Mouse (Mus musculus) CH12.LX (cell line): ENCODE data around the gene Thbs1. TPM values are rescaled to one million over a fixed set of nuclear protein-coding genes. Genes with fewer than 3 reads are reported as not detected.
"Not testable (repeated sequence)": the region's sequence is repeated elsewhere in the genome, so short reads cannot be mapped to it uniquely, and the experiment has no call there.

ENCODE experiments used
- DNase-seq: peaks from one replicate; pipeline ENCODE4 v3.0.0-alpha.2; 2013; ENCODE audit errors: extremely low read depth
- H3K27ac ChIP-seq: 2 replicates; pipeline ENCODE4 v1.5.1; 2012; ENCODE audit warnings: low read depth, mild to moderate bottlenecking, control low read depth, moderate library complexity; ENCODE audit not compliant: insufficient read depth
- H3K27me3 ChIP-seq: replicated peaks from 2 replicates; pipeline ENCODE3; 2012; ENCODE audit warnings: inconsistent platforms
- H3K36me3 ChIP-seq, 2 experiments: replicated peaks in 1 of 2; 2 replicates each; pipeline versions ENCODE3 to v1.6.1; 2012; ENCODE audit warnings: inconsistent platforms in 1 of 2, low read length in 1 of 2, mild to moderate bottlenecking in 1 of 2, mixed read lengths in 1 of 2, moderate library complexity in 1 of 2; ENCODE audit not compliant: control insufficient read depth in 1 of 2, insufficient read depth in 1 of 2
- H3K4me1 ChIP-seq, 2 experiments: 2 replicates each; pipeline ENCODE4 v1.6.1; 2012; ENCODE audit warnings: inconsistent platforms in 1 of 2, moderate library complexity in 1 of 2; ENCODE audit not compliant: insufficient read depth in 2 of 2, control insufficient read depth in 1 of 2
- H3K4me2 ChIP-seq: 2 replicates; pipeline ENCODE4 v1.6.1; 2012; ENCODE audit warnings: low read depth, mild to moderate bottlenecking, control low read depth; ENCODE audit not compliant: poor library complexity, insufficient read depth, severe bottlenecking
- H3K4me3 ChIP-seq, 3 experiments: fragments of 150-350 bp in 1 of 3; sonication (generic) in 1 of 3; replicated peaks in 1 of 3; 2 replicates each; pipeline versions ENCODE3 to v1.5.1; 2011 to 2012; ENCODE audit warnings: low read depth in 2 of 3, low read length in 2 of 3, mild to moderate bottlenecking in 2 of 3, moderate library complexity in 2 of 3, control low read depth in 1 of 3, improper control_type of control experiment in 1 of 3, inconsistent platforms in 1 of 3, mixed read lengths in 1 of 3; ENCODE audit not compliant: poor library complexity in 1 of 3
- H3K79me2 ChIP-seq: replicated peaks from 2 replicates; pipeline ENCODE4 v1.6.1; 2012; ENCODE audit warnings: mild to moderate bottlenecking, moderate library complexity; ENCODE audit not compliant: control insufficient read depth, poor library complexity, insufficient read depth, severe bottlenecking; ENCODE audit errors: extremely low read depth
- H3K9ac ChIP-seq: 2 replicates; pipeline ENCODE4 v1.6.1; 2012; ENCODE audit warnings: low read depth, mild to moderate bottlenecking, control low read depth, moderate library complexity; ENCODE audit not compliant: insufficient read depth
- H3K9me3 ChIP-seq: replicated peaks from 2 replicates; pipeline ENCODE3; 2012; ENCODE audit warnings: low read length, inconsistent platforms, mixed read lengths
- CHD1 ChIP-seq: IDR thresholded peaks from 2 replicates; pipeline ENCODE4 v1.6.1; 2012; ENCODE audit warnings: low read depth, low read length, improper control_type of control experiment, inconsistent platforms
- CHD2 ChIP-seq: IDR thresholded peaks from 2 replicates; pipeline ENCODE4 v1.6.1; 2011; ENCODE audit warnings: low read length, improper control_type of control experiment
- CTCF ChIP-seq, 2 experiments: IDR thresholded peaks in 1 of 2; conservative IDR thresholded peaks in 1 of 2; 2 replicates each; pipeline ENCODE4 v1.5.1; 2011 to 2012; ENCODE audit warnings: low read depth in 2 of 2, low read length in 2 of 2, improper control_type of control experiment in 1 of 2, inconsistent platforms in 1 of 2, mild to moderate bottlenecking in 1 of 2, moderate library complexity in 1 of 2
- E2F4 ChIP-seq: IDR thresholded peaks from 2 replicates; pipeline ENCODE4 v1.6.1; 2011; ENCODE audit warnings: low read depth, low read length, improper control_type of control experiment; ENCODE audit not compliant: insufficient replicate concordance
- GABPA ChIP-seq: IDR thresholded peaks from 2 replicates; pipeline ENCODE4 v1.6.1; 2012; ENCODE audit warnings: low read depth, low read length, improper control_type of control experiment, inconsistent platforms; ENCODE audit not compliant: insufficient replicate concordance
- HCFC1 ChIP-seq: IDR thresholded peaks from 2 replicates; pipeline ENCODE4 v1.6.1; 2012; ENCODE audit warnings: low read depth, mild to moderate bottlenecking, inconsistent platforms, low read length, improper control_type of control experiment
- JUN ChIP-seq: IDR thresholded peaks from 2 replicates; pipeline ENCODE4 v1.6.1; 2011; ENCODE audit warnings: low read depth, mild to moderate bottlenecking, low read length, improper control_type of control experiment, moderate library complexity; ENCODE audit not compliant: insufficient read depth
- JUND ChIP-seq: conservative IDR thresholded peaks from 2 replicates; pipeline ENCODE4 v1.6.1; 2011; ENCODE audit warnings: low read depth, low read length, improper control_type of control experiment
- MEF2A ChIP-seq: IDR thresholded peaks from 2 replicates; pipeline ENCODE4 v1.6.1; 2014; ENCODE audit warnings: low read depth, mild to moderate bottlenecking, inconsistent platforms, low read length, improper control_type of control experiment, borderline replicate concordance
- MYC ChIP-seq: IDR thresholded peaks from 2 replicates; pipeline ENCODE4 v1.6.1; 2011; ENCODE audit warnings: low read depth, mild to moderate bottlenecking, improper control_type of control experiment, low read length
- NELFE ChIP-seq: IDR thresholded peaks from 2 replicates; pipeline ENCODE4 v1.6.1; 2011; ENCODE audit warnings: low read depth, low read length, improper control_type of control experiment
- PAX5 ChIP-seq: IDR thresholded peaks from 2 replicates; pipeline ENCODE4 v1.6.1; 2012; ENCODE audit warnings: low read length, inconsistent platforms, mixed read lengths
- POLR2A ChIP-seq: IDR thresholded peaks from 2 replicates; pipeline ENCODE4 v1.6.1; 2011; ENCODE audit warnings: low read depth, mild to moderate bottlenecking, improper control_type of control experiment, low read length
- POLR2AphosphoS2 ChIP-seq: IDR thresholded peaks from 2 replicates; pipeline ENCODE4 v1.6.1; 2011; ENCODE audit warnings: low read depth, low read length, improper control_type of control experiment
- RAD21 ChIP-seq: IDR thresholded peaks from 2 replicates; pipeline ENCODE4 v1.6.1; 2011; ENCODE audit warnings: low read depth, mild to moderate bottlenecking, low read length, improper control_type of control experiment, moderate library complexity
- RCOR1 ChIP-seq: conservative IDR thresholded peaks from 2 replicates; pipeline ENCODE4 v1.6.1; 2012; ENCODE audit warnings: low read depth, mild to moderate bottlenecking, inconsistent platforms, low read length, improper control_type of control experiment
- SIN3A ChIP-seq: IDR thresholded peaks from 2 replicates; pipeline ENCODE4 v1.6.1; 2012; ENCODE audit warnings: low read length, improper control_type of control experiment, inconsistent platforms
- SMC3 ChIP-seq: IDR thresholded peaks from 2 replicates; pipeline ENCODE4 v1.6.1; 2011; ENCODE audit warnings: low read depth, low read length, improper control_type of control experiment
- TBP ChIP-seq: conservative IDR thresholded peaks from 2 replicates; pipeline ENCODE4 v1.6.1; 2011; ENCODE audit warnings: low read depth, low read length, improper control_type of control experiment
- TCF12 ChIP-seq: IDR thresholded peaks from 2 replicates; pipeline ENCODE4 v1.6.1; 2014; ENCODE audit warnings: low read depth, mild to moderate bottlenecking, inconsistent platforms, low read length, improper control_type of control experiment
- USF1 ChIP-seq: IDR thresholded peaks from 2 replicates; pipeline ENCODE4 v1.6.1; 2014; ENCODE audit warnings: low read depth, mild to moderate bottlenecking, inconsistent platforms, low read length, improper control_type of control experiment
- USF2 ChIP-seq: conservative IDR thresholded peaks from 2 replicates; pipeline ENCODE4 v1.6.1; 2011; ENCODE audit warnings: low read depth, low read length, improper control_type of control experiment
- ZC3H11A ChIP-seq: IDR thresholded peaks from 2 replicates; pipeline ENCODE4 v1.6.1; 2012; ENCODE audit warnings: low read depth, mild to moderate bottlenecking, inconsistent platforms, low read length, improper control_type of control experiment
- dilution Hi-C: fragments of 300-500 bp; cut with MboI; formaldehyde crosslinking; loops from 2 replicates; pipeline ENCODE4 v1.14.3; 2020; ENCODE audit warnings: low sequenced_read_pairs; ENCODE audit not compliant: extremely low pct_unique_long_range_greater_than_20kb, extremely low pct_ligation_motif_present
- in situ Hi-C: fragments of 300-500 bp; cut with MboI; formaldehyde crosslinking; loops from 3 replicates; pipeline ENCODE4 v1.14.3; 2019; ENCODE audit warnings: low sequenced_read_pairs, low pct_ligation_motif_present, low pct_unique_long_range_greater_than_20kb, mixed read lengths
- polyA plus RNA-seq: library from polyadenylated mRNA; unstranded; fragments of >175 nt; gene quantifications from 2 replicates; pipeline ENCODE4 v1.2.1, GENCODE M21; 2012; ENCODE audit warnings: low read depth; ENCODE audit not compliant: insufficient read length
- total RNA-seq, 2 experiments: library from RNA; depleted of rRNA; stranded (reverse); fragments of 300-350 nt in 1 of 2; fragments of >200 nt in 1 of 2; gene quantifications; 2 replicates each; pipeline ENCODE4 v1.2.3; 2012 to 2014

Thbs1 gene
- total and polyA plus RNA-seq, 3 experiments: 0.03 TPM; not detected in 2

- peaks cover 2% of the 10 kb centered on the region for H3K27me3 ChIP-seq
- no peak overlapping the region for H3K9ac ChIP-seq
- no peaks in the 10 kb centered on the region for H3K4me1 ChIP-seq
- no peak for DNase-seq
- TF ChIP-seq MEF2A (no peak), PAX5 (no peak), ZC3H11A (no peak), JUND (no peak), JUN (no peak), NELFE (no peak), HCFC1 (no peak), RAD21 (no peak), USF1 (no peak), SIN3A (no peak), CHD2 (no peak)
- TF ChIP-seq, all 38 proteins: peak for 0
- Histone ChIP-seq H3K36me3 (no peaks in the 10 kb centered on the region), H3K79me2 (no peaks in the 10 kb centered on the region), H3K27ac (no peak overlapping the region), H3K9me3 (no peaks in the 10 kb centered on the region), H3K4me2 (no peak overlapping the region), H3K4me3 (no peak overlapping the region)
- in situ Hi-C loops: no loop called here
- dilution Hi-C loops: no loop called here
Measured at GRCm38 (mm10) chr2:118139261-118139660, 27.6 kb downstream of the Thbs1 start.

- no peaks in the 10 kb centered on the region for H3K79me2 ChIP-seq
- H3K9ac ChIP-seq: no peak overlapping the region
- TF ChIP-seq SIN3A (no peak), PAX5 (no peak), MEF2A (no peak), RCOR1 (no peak), JUND (no peak), USF2 (no peak), USF1 (no peak), MYC (no peak), HCFC1 (no peak), E2F4 (no peak), CTCF (conservative IDR thresholded peaks at IDR 0.05 in 1 of 2, IDR thresholded peaks at IDR 0.05 in 1 of 2; ENCODE audit: low read depth in 2 of 2, low read length in 2 of 2) (no peak), TCF12 (no peak), GABPA (no peak), POLR2A (no peak), SMC3 (no peak), TBP (no peak), CHD1 (no peak), JUN (no peak), CHD2 (no peak), POLR2AphosphoS2 (no peak)
- H3K27ac ChIP-seq: no peak overlapping the region
- no peak for DNase-seq
- no peaks in the 10 kb centered on the region for H3K27me3 ChIP-seq
- in situ Hi-C loops: no loop called here
- no peak overlapping the region for H3K4me3 ChIP-seq
- no peaks in the 10 kb centered on the region for H3K4me1 ChIP-seq
- no peaks in the 10 kb centered on the region for H3K9me3 ChIP-seq
- no peaks in the 10 kb centered on the region for H3K36me3 ChIP-seq
- dilution Hi-C loops: no loop called here
- no peak overlapping the region for H3K4me2 ChIP-seq
Measured at GRCm38 (mm10) chr2:118141651-118142050, 30.0 kb downstream of the Thbs1 start.

- H3K27me3 ChIP-seq, DNase-seq, H3K4me3 ChIP-seq, H3K9me3 ChIP-seq, H3K27ac ChIP-seq, H3K4me1 ChIP-seq, H3K4me2 ChIP-seq, H3K9ac ChIP-seq, H3K36me3 ChIP-seq, in situ Hi-C loops, H3K79me2 ChIP-seq, dilution Hi-C loops: not testable (repeated sequence)
Measured at GRCm38 (mm10) chr2:118147749-118148148, 36.1 kb downstream of the Thbs1 start.
